ENCODE assay signal across 20 mouse cellular contexts in genomic region chr7:79881901-79882300, GRCm38 (mm10). TPM values are rescaled to one million over a fixed set of nuclear protein-coding genes. Genes with fewer than 3 reads are reported as not detected.
DNase-seq lines count a peak whose midpoint lies in the region; ATAC-seq and TF ChIP-seq lines count a peak whose summit lies in the region.
"Had no signal": no experiment of that assay in that cellular context is flagged by ENCODE, and none has a peak within 500 bp of the region (broad histone marks: within the 10 kb centered on the region; RNA-seq: fewer than 3 reads in every experiment).

No protein-coding gene starts in this region.

- no peaks in the 10 kb centered on the region for H3K27me3 ChIP-seq in embryonic facial prominence, embryonic 13.5 days
- no peaks in the 10 kb centered on the region for H3K27me3 ChIP-seq in embryonic facial prominence, embryonic 10.5 days (replicated peaks; ENCODE audit: low read depth, poor library complexity, severe bottlenecking)
- no peaks in the 10 kb centered on the region for H3K27me3 ChIP-seq in kidney, postnatal 0 days (ENCODE audit: insufficient read depth, low read length)
- no peaks in the 10 kb centered on the region for H3K27me3 ChIP-seq in embryonic facial prominence, embryonic 15.5 days
- H3K27me3 ChIP-seq in neural tube, embryonic 15.5 days (replicated peaks) = no peaks in the 10 kb centered on the region
- H3K27me3 ChIP-seq: forebrain, embryonic 13.5 days; heart, embryonic 15.5 days had no signal

- WGBS in embryonic facial prominence, embryonic 13.5 days = 86% methylated on average over 6 of the region's 6 CpGs
- WGBS in embryonic facial prominence, embryonic 10.5 days = 94% methylated on average over 6 of the region's 6 CpGs
- WGBS in kidney, postnatal 0 days = 86% methylated on average over 6 of the region's 6 CpGs
- 86% methylated on average over 6 of the region's 6 CpGs for WGBS in embryonic facial prominence, embryonic 15.5 days
- 95% methylated on average over 6 of the region's 6 CpGs for WGBS in neural tube, embryonic 15.5 days

- ATAC-seq in embryonic facial prominence, embryonic 13.5 days (ENCODE audit: insufficient number of reproducible peaks, insufficient read depth, low FRiP score, low TSS enrichment, low read depth) = no peak
- ATAC-seq in kidney, postnatal 0 days (replicated peaks; ENCODE audit: low FRiP score, low read depth) = no peak
- ATAC-seq in embryonic facial prominence, embryonic 15.5 days (ENCODE audit: insufficient number of reproducible peaks, low FRiP score, low TSS enrichment, low read depth) = no peak
- no peak for ATAC-seq in neural tube, embryonic 15.5 days (ENCODE audit: low FRiP score)
- ATAC-seq: forebrain, embryonic 13.5 days; forebrain, postnatal 0 days had no signal

- peaks cover 16% of the 10 kb centered on the region for H3K4me1 ChIP-seq in embryonic facial prominence, embryonic 13.5 days
- peaks cover 6% of the 10 kb centered on the region for H3K4me1 ChIP-seq in embryonic facial prominence, embryonic 10.5 days
- H3K4me1 ChIP-seq in kidney, postnatal 0 days (replicated peaks; ENCODE audit: insufficient read depth, low read length) = 0 out of 2 replicates have a peak, but pooled peaks cover 5% of the 10 kb centered on the region
- peaks cover 16% of the 10 kb centered on the region for H3K4me1 ChIP-seq in embryonic facial prominence, embryonic 15.5 days
- H3K4me1 ChIP-seq in neural tube, embryonic 15.5 days = no peaks in the 10 kb centered on the region
- H3K4me1 ChIP-seq: forebrain, embryonic 13.5 days; heart, embryonic 15.5 days; hindbrain, embryonic 10.5 days had no signal

- H3K9ac ChIP-seq in embryonic facial prominence, embryonic 13.5 days = no peak overlapping the region
- no peak overlapping the region for H3K9ac ChIP-seq in kidney, postnatal 0 days (ENCODE audit: low read depth, low read length)
- no peak overlapping the region for H3K9ac ChIP-seq in embryonic facial prominence, embryonic 15.5 days
- H3K9ac ChIP-seq in neural tube, embryonic 15.5 days (replicated peaks) = no peak overlapping the region
- H3K9ac ChIP-seq: forebrain, embryonic 13.5 days; forebrain, postnatal 0 days; heart, embryonic 15.5 days; hindbrain, embryonic 14.5 days had no signal

- no peaks in the 10 kb centered on the region for H3K9me3 ChIP-seq in embryonic facial prominence, embryonic 13.5 days
- no peaks in the 10 kb centered on the region for H3K9me3 ChIP-seq in embryonic facial prominence, embryonic 10.5 days
- no peaks in the 10 kb centered on the region for H3K9me3 ChIP-seq in kidney, postnatal 0 days (replicated peaks; ENCODE audit: low read length)
- no peaks in the 10 kb centered on the region for H3K9me3 ChIP-seq in embryonic facial prominence, embryonic 15.5 days (replicated peaks)
- H3K9me3 ChIP-seq in neural tube, embryonic 15.5 days (replicated peaks) = no peaks in the 10 kb centered on the region
- H3K9me3 ChIP-seq: forebrain, embryonic 13.5 days; heart, embryonic 15.5 days; hindbrain, embryonic 10.5 days had no signal

- no peak overlapping the region for H3K4me2 ChIP-seq in embryonic facial prominence, embryonic 13.5 days
- H3K4me2 ChIP-seq in kidney, postnatal 0 days (ENCODE audit: low read length) = no peak overlapping the region
- no peak overlapping the region for H3K4me2 ChIP-seq in embryonic facial prominence, embryonic 15.5 days (replicated peaks)
- H3K4me2 ChIP-seq in neural tube, embryonic 15.5 days = no peak overlapping the region
- H3K4me2 ChIP-seq: forebrain, embryonic 13.5 days; heart, embryonic 11.5 days; heart, embryonic 15.5 days; hindbrain, embryonic 14.5 days had no signal

- peaks cover 52% of the 10 kb centered on the region for H3K36me3 ChIP-seq in embryonic facial prominence, embryonic 13.5 days
- H3K36me3 ChIP-seq in embryonic facial prominence, embryonic 10.5 days (replicated peaks) = peaks cover 75% of the 10 kb centered on the region
- peaks cover 10% of the 10 kb centered on the region for H3K36me3 ChIP-seq in kidney, postnatal 0 days (ENCODE audit: insufficient read depth, low read length)
- peaks cover 24% of the 10 kb centered on the region for H3K36me3 ChIP-seq in embryonic facial prominence, embryonic 15.5 days
- peaks cover 49% of the 10 kb centered on the region for H3K36me3 ChIP-seq in neural tube, embryonic 15.5 days

- H3K4me3 ChIP-seq in embryonic facial prominence, embryonic 13.5 days = no peak overlapping the region
- H3K4me3 ChIP-seq in embryonic facial prominence, embryonic 10.5 days = no peak overlapping the region
- no peak overlapping the region for H3K4me3 ChIP-seq in kidney, postnatal 0 days (replicated peaks; ENCODE audit: low read depth, low read length)
- no peak overlapping the region for H3K4me3 ChIP-seq in embryonic facial prominence, embryonic 15.5 days (replicated peaks)
- no peak overlapping the region for H3K4me3 ChIP-seq in neural tube, embryonic 15.5 days (replicated peaks)
- H3K4me3 ChIP-seq: forebrain, embryonic 13.5 days; heart, adult 2 months; heart, embryonic 15.5 days; hindbrain, embryonic 10.5 days had no signal

- peak overlapping the region; percentile 9; the same call in 1 of the 2 replicates for H3K27ac ChIP-seq in embryonic facial prominence, embryonic 13.5 days
- H3K27ac ChIP-seq in embryonic facial prominence, embryonic 10.5 days (replicated peaks) = no peak overlapping the region
- H3K27ac ChIP-seq in kidney, postnatal 0 days = 0 out of 2 replicates have a peak overlapping the region, but pooled peaks have one; percentile 38
- peak overlapping the region; percentile 77; the same call in 1 of the 2 replicates for H3K27ac ChIP-seq in embryonic facial prominence, embryonic 15.5 days (replicated peaks)
- H3K27ac ChIP-seq in neural tube, embryonic 15.5 days (replicated peaks) = no peak overlapping the region
- H3K27ac ChIP-seq: forebrain, embryonic 13.5 days; heart, adult 2 months; heart, embryonic 15.5 days; hindbrain, embryonic 10.5 days; hindbrain, embryonic 14.5 days had no signal

- TF ChIP-seq CTCF in kidney, postnatal 0 days (IDR thresholded peaks at IDR 0.05; ENCODE audit: low read depth) = no peak

- no peak for DNase-seq in embryonic facial prominence, embryonic 10.5 days (ENCODE audit: low spot score)
- DNase-seq in kidney, postnatal 0 days (ENCODE audit: low spot score) = no peak
- no peak for DNase-seq in kidney, adult 9 months
- DNase-seq in spleen, adult 12 weeks (ENCODE audit: low spot score) = no peak
- DNase-seq: adrenal gland, adult 8-10 months; adrenal gland, postnatal 36 days; cerebellum, adult 2 months; cerebellum, postnatal 10 days; forebrain, postnatal 0 days; gastrocnemius, postnatal 14 days; heart, adult 2 months; heart, postnatal 14 days had no signal

RNA-seq across cellular contexts. Expression of gene Anpep, which starts 21.0 kb away (rescaled TPM):
- 10.0 and 26.8 TPM in 2 replicates for polyA plus RNA-seq in embryonic facial prominence, embryonic 13.5 days (2015; fragmentation: Nextera tagmentation; extraction: Ambion mirVana)
- 5.4 and 6.9 TPM in 2 replicates for polyA plus RNA-seq in embryonic facial prominence, embryonic 10.5 days (2016; fragmentation: Nextera tagmentation; extraction: Ambion mirVana)
- polyA plus RNA-seq in kidney, postnatal 0 days (2015; fragmentation: Nextera tagmentation; extraction: Ambion mirVana) = 265 and 334 TPM in 2 replicates
- polyA plus RNA-seq in embryonic facial prominence, embryonic 15.5 days (2015; fragmentation: Nextera tagmentation; extraction: Ambion mirVana) = 24.9 and 31.1 TPM in 2 replicates
- 6.2 and 10.4 TPM in 2 replicates for polyA plus RNA-seq in neural tube, embryonic 15.5 days (2015; fragmentation: Nextera tagmentation; extraction: Ambion mirVana)

RNA-seq across cellular contexts. Expression of gene Ap3s2, which starts 38.5 kb away (rescaled TPM):
- 29.9 and 32.8 TPM in 2 replicates for polyA plus RNA-seq in embryonic facial prominence, embryonic 13.5 days (2015; fragmentation: Nextera tagmentation; extraction: Ambion mirVana)
- polyA plus RNA-seq in embryonic facial prominence, embryonic 10.5 days (2016; fragmentation: Nextera tagmentation; extraction: Ambion mirVana) = 48.9 and 49.4 TPM in 2 replicates
- polyA plus RNA-seq in kidney, postnatal 0 days (2015; fragmentation: Nextera tagmentation; extraction: Ambion mirVana) = 31.5 and 37.7 TPM in 2 replicates
- polyA plus RNA-seq in embryonic facial prominence, embryonic 15.5 days (2015; fragmentation: Nextera tagmentation; extraction: Ambion mirVana) = 23.9 and 30.4 TPM in 2 replicates
- polyA plus RNA-seq in neural tube, embryonic 15.5 days (2015; fragmentation: Nextera tagmentation; extraction: Ambion mirVana) = 42.8 and 48.4 TPM in 2 replicates

RNA-seq across cellular contexts. Expression of gene Arpin, which starts 53.3 kb away (rescaled TPM):
- polyA plus RNA-seq in embryonic facial prominence, embryonic 13.5 days (2015; fragmentation: Nextera tagmentation; extraction: Ambion mirVana) = 24.2 and 25.6 TPM in 2 replicates
- 18.4 and 19.3 TPM in 2 replicates for polyA plus RNA-seq in embryonic facial prominence, embryonic 10.5 days (2016; fragmentation: Nextera tagmentation; extraction: Ambion mirVana)
- polyA plus RNA-seq in kidney, postnatal 0 days (2015; fragmentation: Nextera tagmentation; extraction: Ambion mirVana) = 30.6 and 34.4 TPM in 2 replicates
- polyA plus RNA-seq in embryonic facial prominence, embryonic 15.5 days (2015; fragmentation: Nextera tagmentation; extraction: Ambion mirVana) = 27.2 and 27.5 TPM in 2 replicates
- 19.8 and 22.2 TPM in 2 replicates for polyA plus RNA-seq in neural tube, embryonic 15.5 days (2015; fragmentation: Nextera tagmentation; extraction: Ambion mirVana)

Comparison
In these comparisons a context has a peak if more than half of its experiments do, and no peak if none do; other contexts are left out.
1. H3K27ac ChIP-seq: peak in embryonic facial prominence, embryonic 13.5 days (single experiment), kidney, postnatal 0 days (single experiment) and embryonic facial prominence, embryonic 15.5 days (single experiment); none in embryonic facial prominence, embryonic 10.5 days (single experiment) and neural tube, embryonic 15.5 days (single experiment).